Mouse (Mus musculus): ENCODE measurements around the gene Bcl2l13. TPM values are rescaled to one million over a fixed set of nuclear protein-coding genes. Genes with fewer than 3 reads are reported as not detected.
"Not testable (repeated sequence)": the region's sequence is repeated elsewhere in the genome, so short reads cannot be mapped to it uniquely, and the experiment has no call there.

The Bcl2l13 gene
- polyA plus RNA-seq, 1 experiment from 2014 or later = 26.8 TPM

DNA sequence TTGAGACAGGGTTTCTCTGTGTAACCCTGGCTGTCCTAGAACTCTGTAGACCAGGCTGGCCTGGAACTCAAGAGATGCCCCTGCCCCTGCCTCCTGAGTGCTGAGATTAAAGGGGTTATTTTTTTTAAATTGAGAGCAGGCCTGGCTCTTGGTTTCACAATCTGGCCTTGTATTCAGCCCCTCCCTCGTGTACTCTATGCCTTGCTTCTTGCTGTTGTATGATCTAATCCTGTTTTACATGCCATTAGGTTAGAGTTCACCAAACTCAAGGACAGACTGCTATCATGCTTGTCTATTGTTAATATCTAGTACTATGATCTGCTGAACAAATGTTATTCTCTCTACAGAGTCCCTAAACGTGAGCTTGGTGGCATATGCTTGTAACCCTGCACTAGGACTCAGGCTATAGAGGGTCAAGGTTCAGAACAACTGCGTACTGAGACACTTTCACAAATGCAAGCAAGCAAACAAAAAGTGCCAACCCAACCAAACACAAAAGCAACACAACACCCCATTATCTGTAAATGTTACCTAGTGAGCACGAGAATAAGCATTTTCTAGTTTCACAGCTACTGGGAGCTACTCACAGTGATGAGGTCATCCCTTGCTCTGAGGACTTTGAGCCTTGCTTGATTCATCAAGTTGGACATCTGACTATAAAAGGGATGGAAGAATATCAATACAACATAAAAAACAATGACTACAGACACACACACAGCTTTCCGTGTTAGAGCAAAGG, 28.8 kb upstream of the Bcl2l13 start:
- Histone ChIP-seq H3K4me2 (no peak overlapping the region), H3K27ac (peak overlapping the region; percentile 54), H3K27me3 (replicated peaks) (no peaks in the 10 kb centered on the region), H3K4me3 (replicated peaks) (no peak overlapping the region), H3K36me3 (peaks cover 42% of the 10 kb centered on the region), H3K9ac (no peak overlapping the region), H3K9me3 (no peaks in the 10 kb centered on the region), H3K4me1 (no peaks in the 10 kb centered on the region)
- WGBS = 62% methylated on average over 5 of the region's 5 CpGs
- peak; percentile 45; the same call in 1 of the 2 replicates for ATAC-seq (ENCODE audit: insufficient read depth, low FRiP score, low read depth)

- H3K27me3 ChIP-seq (replicated peaks) = no peaks in the 10 kb centered on the region
- no peak overlapping the region for H3K4me2 ChIP-seq
- 65% methylated on average over 4 of the region's 4 CpGs for WGBS
- peak; percentile 87 for ATAC-seq (ENCODE audit: insufficient read depth, low FRiP score, low read depth)
- H3K4me1 ChIP-seq = no peaks in the 10 kb centered on the region
- H3K36me3 ChIP-seq = peaks cover 38% of the 10 kb centered on the region
- H3K27ac ChIP-seq = peak overlapping the region; percentile 54
- H3K9me3 ChIP-seq = no peaks in the 10 kb centered on the region
- no peak overlapping the region for H3K4me3 ChIP-seq (replicated peaks)
- no peak overlapping the region for H3K9ac ChIP-seq
Measured at GRCm38 (mm10) chr6:120807738-120808081, 28.3 kb upstream of the Bcl2l13 start.

GRCm38 (mm10) chr6:120811999-120812398, 24.0 kb upstream of the Bcl2l13 start:
- H3K27ac ChIP-seq; H3K9me3 ChIP-seq; H3K9ac ChIP-seq; H3K4me2 ChIP-seq; H3K4me3 ChIP-seq (replicated peaks); H3K4me1 ChIP-seq; H3K27me3 ChIP-seq (replicated peaks); ATAC-seq (ENCODE audit: insufficient read depth, low FRiP score, low read depth): not testable (repeated sequence)
- WGBS = 98% methylated on average over 10 of the region's 10 CpGs
- peaks cover 10% of the 10 kb centered on the region; the same call in 1 of the 2 replicates for H3K36me3 ChIP-seq

- Histone ChIP-seq H3K4me2 (no peak overlapping the region), H3K27ac (no peak overlapping the region), H3K4me3 (replicated peaks) (no peak overlapping the region), H3K4me1 (peaks cover 5% of the 10 kb centered on the region), H3K9ac (no peak overlapping the region), H3K36me3 (peaks cover 19% of the 10 kb centered on the region), H3K9me3 (no peaks in the 10 kb centered on the region), H3K27me3 (replicated peaks) (no peaks in the 10 kb centered on the region)
- no peak for ATAC-seq (ENCODE audit: insufficient read depth, low FRiP score, low read depth)
- 94% methylated on average over 2 of the region's 2 CpGs for WGBS
Measured at GRCm38 (mm10) chr6:120819294-120819693, 16.7 kb upstream of the Bcl2l13 start.

DNA sequence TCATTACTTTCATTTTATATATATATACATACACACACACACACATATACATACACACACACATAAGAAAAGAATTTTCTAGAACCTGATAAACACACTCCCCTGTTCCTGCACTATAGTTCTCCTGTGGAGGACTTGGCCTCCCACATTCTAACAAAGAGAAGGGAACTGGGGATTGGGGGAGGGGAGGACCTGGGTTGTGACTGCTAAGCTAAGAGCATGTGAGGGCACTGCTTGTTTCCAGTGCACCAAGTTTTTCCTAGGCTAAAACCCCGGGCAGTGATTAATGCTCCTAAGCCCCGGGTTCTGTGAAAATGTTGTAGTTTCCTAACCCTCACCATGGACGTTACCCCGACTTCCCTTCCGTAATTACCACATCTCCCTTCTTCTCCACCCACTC, 15.9 kb upstream of the Bcl2l13 start:
- Histone ChIP-seq H3K4me1 (peaks cover 5% of the 10 kb centered on the region), H3K4me2 (no peak overlapping the region; the same call in 1 of the 2 replicates), H3K9ac (no peak overlapping the region), H3K27me3 (replicated peaks) (no peaks in the 10 kb centered on the region), H3K36me3 (peaks cover 19% of the 10 kb centered on the region), H3K27ac (no peak overlapping the region), H3K9me3 (no peaks in the 10 kb centered on the region), H3K4me3 (replicated peaks) (no peak overlapping the region)
- WGBS = 75% methylated on average over 5 of the region's 5 CpGs
- no peak for ATAC-seq (ENCODE audit: insufficient read depth, low FRiP score, low read depth)

- Histone ChIP-seq H3K27me3 (replicated peaks) (no peaks in the 10 kb centered on the region), H3K4me1 (peaks cover 5% of the 10 kb centered on the region), H3K27ac (no peak overlapping the region), H3K9ac (no peak overlapping the region), H3K4me3 (replicated peaks) (no peak overlapping the region; the same call in 1 of the 2 replicates), H3K9me3 (no peaks in the 10 kb centered on the region), H3K4me2 (peak overlapping the region; percentile 16; the same call in 1 of the 2 replicates), H3K36me3 (peaks cover 19% of the 10 kb centered on the region)
- WGBS = 86% methylated on average over 1 of the region's 1 CpGs
- ATAC-seq (ENCODE audit: insufficient read depth, low FRiP score, low read depth) = no peak
Measured at GRCm38 (mm10) chr6:120820941-120821340, 15.1 kb upstream of the Bcl2l13 start.

- no peaks in the 10 kb centered on the region for H3K27me3 ChIP-seq (replicated peaks)
- no peaks in the 10 kb centered on the region for H3K9me3 ChIP-seq
- H3K4me3 ChIP-seq (replicated peaks) = peak overlapping the region; percentile 100
- H3K4me1 ChIP-seq = peaks cover 5% of the 10 kb centered on the region
- H3K4me2 ChIP-seq = peak overlapping the region; percentile 59
- WGBS = 43% methylated on average over 5 of the region's 5 CpGs
- ATAC-seq (ENCODE audit: insufficient read depth, low FRiP score, low read depth) = no peak
- peaks cover 19% of the 10 kb centered on the region for H3K36me3 ChIP-seq
- H3K27ac ChIP-seq = peak overlapping the region; percentile 95; the same call in 1 of the 2 replicates
- H3K9ac ChIP-seq = peak overlapping the region; percentile 74; the same call in 1 of the 2 replicates
Measured at GRCm38 (mm10) chr6:120821715-120822114, 14.3 kb upstream of the Bcl2l13 start.

DNA sequence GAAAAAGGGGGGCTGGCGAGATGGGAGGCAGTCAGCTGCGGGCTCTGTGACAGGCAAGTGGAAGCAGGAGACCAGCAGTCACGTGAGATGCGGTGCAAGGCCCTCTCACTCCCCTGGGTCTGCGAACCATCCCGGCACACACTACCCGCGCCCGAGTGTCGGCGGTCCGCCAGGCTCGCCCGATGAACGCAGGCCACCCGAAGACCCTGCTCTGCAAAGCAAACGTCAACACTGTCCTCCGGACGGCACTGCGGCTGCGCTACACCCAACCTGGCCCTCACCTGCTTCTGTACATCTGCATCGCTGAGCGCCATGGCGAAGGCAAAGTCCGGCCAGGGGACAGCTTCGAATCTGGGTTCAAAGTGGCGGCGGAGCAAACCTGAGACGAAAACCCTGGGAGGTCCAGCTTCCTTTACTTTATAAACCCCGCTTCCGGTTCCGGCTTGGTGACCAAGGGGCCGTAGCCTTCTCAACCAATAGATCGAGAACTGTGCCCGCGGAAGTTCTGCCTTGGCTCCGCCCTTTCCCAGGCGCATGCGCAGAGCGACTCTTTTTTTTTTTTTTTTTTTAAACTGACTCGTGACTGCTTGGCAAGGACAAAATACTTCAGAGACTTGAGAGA, 13.6 kb upstream of the Bcl2l13 start, which contains the start of gene Atp6v1e1:
Gene Atp6v1e1 (minus strand): TSS at position 487 of the 622 bp plus-strand sequence.
- WGBS = under 1% methylated on average over 41 of the region's 41 CpGs
- Histone ChIP-seq H3K27ac (peak within 1 kb of the TSS; percentile 95), H3K4me1 (peaks cover 5% of the 10 kb centered on the region), H3K4me3 (replicated peaks) (peak within 1 kb of the TSS; percentile 100), H3K4me2 (peak within 1 kb of the TSS; percentile 59), H3K9ac (peak within 1 kb of the TSS; percentile 74), H3K36me3 (peaks cover 15% of the 10 kb centered on the region), H3K9me3 (no peaks in the 10 kb centered on the region), H3K27me3 (replicated peaks) (no peaks in the 10 kb centered on the region)
- peak; percentile 94 for ATAC-seq (ENCODE audit: insufficient read depth, low FRiP score, low read depth)

GRCm38 (mm10) chr6:120822937-120823614, 12.9 kb upstream of the Bcl2l13 start:
- Histone ChIP-seq H3K27me3 (replicated peaks) (no peaks in the 10 kb centered on the region), H3K4me2 (peak overlapping the region; percentile 42), H3K4me1 (peaks cover 5% of the 10 kb centered on the region), H3K4me3 (replicated peaks) (peak overlapping the region; percentile 100), H3K27ac (peak overlapping the region; percentile 95; the same call in 1 of the 2 replicates), H3K9ac (no peak overlapping the region), H3K36me3 (peaks cover 9% of the 10 kb centered on the region), H3K9me3 (no peaks in the 10 kb centered on the region)
- ATAC-seq (ENCODE audit: insufficient read depth, low FRiP score, low read depth) = no peak
- 64% methylated on average over 10 of the region's 10 CpGs for WGBS

DNA sequence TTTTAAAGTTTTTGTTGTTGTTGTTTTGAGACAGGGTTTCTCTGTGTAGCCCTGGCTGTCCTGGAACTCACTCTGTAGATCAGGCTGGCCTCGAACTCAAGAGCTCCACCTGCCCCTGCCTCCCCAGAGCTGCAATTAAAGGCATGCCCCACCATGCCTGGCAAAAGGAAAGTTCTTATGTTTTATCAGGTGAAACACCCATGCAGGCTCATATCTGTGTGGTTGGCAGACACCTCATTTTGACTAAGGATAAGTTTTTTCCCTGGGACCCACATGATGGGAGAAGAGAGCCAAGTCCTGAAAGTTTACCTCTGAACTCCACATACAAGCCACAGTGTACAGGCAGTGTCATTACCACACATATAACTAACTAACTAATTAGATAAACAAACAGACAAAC, 6.0 kb upstream of the Bcl2l13 start:
- 72% methylated on average over 1 of the region's 1 CpGs for WGBS
- peak; percentile 64; the same call in 1 of the 2 replicates for ATAC-seq (ENCODE audit: insufficient read depth, low FRiP score, low read depth)

GRCm38 (mm10) chr6:120830866-120831608, 5.0 kb upstream of the Bcl2l13 start:
- Histone ChIP-seq H3K9me3 (no peaks in the 10 kb centered on the region), H3K27me3 (replicated peaks) (no peaks in the 10 kb centered on the region), H3K36me3 (no peaks in the 10 kb centered on the region), H3K27ac (0 out of 2 replicates have a peak overlapping the region, but pooled peaks have one; percentile 14), H3K4me2 (no peak overlapping the region), H3K4me3 (replicated peaks) (no peak overlapping the region), H3K9ac (no peak overlapping the region), H3K4me1 (no peaks in the 10 kb centered on the region)
- ATAC-seq (ENCODE audit: insufficient read depth, low FRiP score, low read depth) = peak; percentile 43; the same call in 1 of the 2 replicates
- 50% methylated on average over 4 of the region's 4 CpGs for WGBS

More for the DNA sequence above, 6.0 kb upstream of the Bcl2l13 start:
- no peaks in the 10 kb centered on the region for H3K27me3 ChIP-seq (replicated peaks)
- H3K9me3 ChIP-seq = no peaks in the 10 kb centered on the region
- H3K4me1 ChIP-seq = no peaks in the 10 kb centered on the region
- no peaks in the 10 kb centered on the region for H3K36me3 ChIP-seq
- no peak overlapping the region for H3K9ac ChIP-seq
- no peak overlapping the region for H3K27ac ChIP-seq
- H3K4me2 ChIP-seq = no peak overlapping the region
- no peak overlapping the region for H3K4me3 ChIP-seq (replicated peaks)
